Mouse (Mus musculus) layer of hippocampus, postnatal 14 days (tissue): Measurements from ENCODE around the gene Rdh1. TPM values are rescaled to one million over a fixed set of nuclear protein-coding genes. Genes with fewer than 3 reads are reported as not detected.

Source experiments
- total RNA-seq, 2 experiments: library from RNA; stranded (reverse); gene quantifications; 2 replicates each; pipeline ENCODE4 v1.2.3; 2021

The Rdh1 gene
- total RNA-seq, 2 experiments from 2014 or later = 0.09 to 0.24 TPM

Other genes with a start within 250 kb of the Rdh1 start
- 1 to 10 TPM; 4.8 to 6.9 TPM for gene Ndufa4l2, start 244.8 kb upstream of the Rdh1 start, total RNA-seq
- 10 to 100 TPM; 33.0 to 35.5 TPM for gene Shmt2, start 237.3 kb upstream of the Rdh1 start, total RNA-seq
- gene Nxph4, start 225.2 kb upstream of the Rdh1 start, total RNA-seq = 1 to 10 TPM; 2.7 TPM
- gene Lrp1, start 138.6 kb upstream of the Rdh1 start, total RNA-seq = 100 to 1,000 TPM; 287 to 301 TPM
- gene Stat6, start 116.7 kb upstream of the Rdh1 start, total RNA-seq = 1 to 10 TPM; 6.1 to 6.2 TPM
- gene Nemp1, start 92.8 kb upstream of the Rdh1 start, total RNA-seq = 1 to 10 TPM; 3.5 to 5.7 TPM
- gene Nab2, start 91.2 kb upstream of the Rdh1 start, total RNA-seq = 10 to 100 TPM; 33.3 to 36.9 TPM
- under 1 TPM; 0.48 to 0.76 TPM for gene Myo1a, start 54.6 kb upstream of the Rdh1 start, total RNA-seq
- gene Tac2, start 35.2 kb upstream of the Rdh1 start, total RNA-seq = 1 to 10 TPM; 5.2 to 6.3 TPM
- gene Zbtb39, start 20.2 kb upstream of the Rdh1 start, total RNA-seq = 1 to 10 TPM; 9.1 to 9.5 TPM
- 1 to 10 TPM; 1.6 TPM for gene Gpr182, start 8.0 kb upstream of the Rdh1 start, total RNA-seq
- gene Rdh16f1, start 66 bp downstream of the Rdh1 start, total RNA-seq = under 1 TPM; 0.25 to 0.76 TPM
- gene Rdh9, start 16.7 kb downstream of the Rdh1 start, total RNA-seq = not detected
- under 1 TPM; 0.12 to 0.21 TPM for gene Rdh16, start 41.4 kb downstream of the Rdh1 start, total RNA-seq
- gene Rdh19, start 90.2 kb downstream of the Rdh1 start, total RNA-seq = not detected
- not detected for gene Rdh16f2, start 106.8 kb downstream of the Rdh1 start, total RNA-seq
- gene Rdh7, start 129.1 kb downstream of the Rdh1 start, total RNA-seq = not detected
- under 1 TPM in 1 of 2 experiments, not detected in 1; 0.12 TPM for gene Sdr9c7, start 138.8 kb downstream of the Rdh1 start, total RNA-seq
- gene Hsd17b6, start 247.9 kb downstream of the Rdh1 start, total RNA-seq = not detected